Mouse (Mus musculus): ENCODE measurements around the gene Skida1. TPM values are rescaled to one million over a fixed set of nuclear protein-coding genes. Genes with fewer than 3 reads are reported as not detected.

The Skida1 gene
- polyA plus RNA-seq, 1 experiment = 4.8 TPM

GRCm38 (mm10) chr2:18034371-18035250, 14.2 kb downstream of the Skida1 start:
- Histone ChIP-seq H3K27me3 (ENCODE audit: control insufficient read depth, insufficient read depth, low read length) (no peaks in the 10 kb centered on the region), H3K27ac (ENCODE audit: insufficient read depth, low read length) (no peak overlapping the region; the same call in 1 of the 2 replicates), H3K4me1 (ENCODE audit: control insufficient read depth, insufficient read depth, low read length) (no peaks in the 10 kb centered on the region), H3K4me3 (replicated peaks; ENCODE audit: insufficient read depth, low read depth, low read length) (no peak overlapping the region)
- no peak for TF ChIP-seq CTCF (IDR thresholded peaks at IDR 0.05; ENCODE audit: borderline replicate concordance, insufficient read depth, low read depth, low read length)
- 93% methylated on average over 10 of the region's 10 CpGs for WGBS
- DNase-seq = no peak

GRCm38 (mm10) chr2:18033166-18034108, 15.4 kb downstream of the Skida1 start:
- H3K4me1 ChIP-seq (ENCODE audit: control insufficient read depth, insufficient read depth, low read length) = no peaks in the 10 kb centered on the region
- TF ChIP-seq CTCF (IDR thresholded peaks at IDR 0.05; ENCODE audit: borderline replicate concordance, insufficient read depth, low read depth, low read length) (no peak), POLR2A (IDR thresholded peaks at IDR 0.05; ENCODE audit: borderline replicate concordance, insufficient read depth, low read length) (no peak)
- H3K4me3 ChIP-seq (replicated peaks; ENCODE audit: insufficient read depth, low read depth, low read length) = no peak overlapping the region
- WGBS = 95% methylated on average over 10 of the region's 10 CpGs
- no peak for DNase-seq
- no peak overlapping the region for H3K27ac ChIP-seq (ENCODE audit: insufficient read depth, low read length)
- H3K27me3 ChIP-seq (ENCODE audit: control insufficient read depth, insufficient read depth, low read length) = no peaks in the 10 kb centered on the region

- H3K4me1 ChIP-seq (ENCODE audit: control insufficient read depth, insufficient read depth, low read length) = no peaks in the 10 kb centered on the region
- H3K27me3 ChIP-seq (ENCODE audit: control insufficient read depth, insufficient read depth, low read length) = no peaks in the 10 kb centered on the region
- DNase-seq = no peak
- H3K27ac ChIP-seq (ENCODE audit: insufficient read depth, low read length) = no peak overlapping the region
- 93% methylated on average over 5 of the region's 5 CpGs for WGBS
- no peak overlapping the region for H3K4me3 ChIP-seq (replicated peaks; ENCODE audit: insufficient read depth, low read depth, low read length)
- TF ChIP-seq POLR2A (IDR thresholded peaks at IDR 0.05; ENCODE audit: borderline replicate concordance, insufficient read depth, low read length) = no peak
- no peak for TF ChIP-seq CTCF (IDR thresholded peaks at IDR 0.05; ENCODE audit: borderline replicate concordance, insufficient read depth, low read depth, low read length)
These were observed 16.3 kb downstream of the Skida1 start for GRCm38 (mm10) chr2:18032538-18032895.

GRCm38 (mm10) chr2:18031831-18032537, 16.9 kb downstream of the Skida1 start:
- Histone ChIP-seq H3K27me3 (ENCODE audit: control insufficient read depth, insufficient read depth, low read length) (no peaks in the 10 kb centered on the region), H3K27ac (ENCODE audit: insufficient read depth, low read length) (no peak overlapping the region), H3K4me3 (replicated peaks; ENCODE audit: insufficient read depth, low read depth, low read length) (peak overlapping the region; percentile 20), H3K4me1 (ENCODE audit: control insufficient read depth, insufficient read depth, low read length) (no peaks in the 10 kb centered on the region)
- WGBS = 27% methylated on average over 34 of the region's 34 CpGs
- peak; percentile 49 to 70 for DNase-seq
- TF ChIP-seq CTCF (IDR thresholded peaks at IDR 0.05; ENCODE audit: borderline replicate concordance, insufficient read depth, low read depth, low read length) (no peak), POLR2A (IDR thresholded peaks at IDR 0.05; ENCODE audit: borderline replicate concordance, insufficient read depth, low read length) (no peak)

- H3K4me1 ChIP-seq (ENCODE audit: control insufficient read depth, insufficient read depth, low read length) = no peaks in the 10 kb centered on the region
- WGBS = 58% methylated on average over 26 of the region's 26 CpGs
- H3K4me3 ChIP-seq (replicated peaks; ENCODE audit: insufficient read depth, low read depth, low read length) = peak overlapping the region; percentile 20
- TF ChIP-seq CTCF (IDR thresholded peaks at IDR 0.05; ENCODE audit: borderline replicate concordance, insufficient read depth, low read depth, low read length) (no peak), POLR2A (IDR thresholded peaks at IDR 0.05; ENCODE audit: borderline replicate concordance, insufficient read depth, low read length) (no peak)
- H3K27me3 ChIP-seq (ENCODE audit: control insufficient read depth, insufficient read depth, low read length) = no peaks in the 10 kb centered on the region
- H3K27ac ChIP-seq (ENCODE audit: insufficient read depth, low read length) = no peak overlapping the region
- DNase-seq = peak in 1 of 2 experiments; percentile 49
These were observed 17.5 kb downstream of the Skida1 start for GRCm38 (mm10) chr2:18031271-18031821.

GRCm38 (mm10) chr2:18030581-18030980, 18.3 kb downstream of the Skida1 start:
- Histone ChIP-seq H3K27ac (ENCODE audit: insufficient read depth, low read length) (no peak overlapping the region), H3K4me3 (replicated peaks; ENCODE audit: insufficient read depth, low read depth, low read length) (no peak overlapping the region), H3K4me1 (ENCODE audit: control insufficient read depth, insufficient read depth, low read length) (no peaks in the 10 kb centered on the region), H3K27me3 (ENCODE audit: control insufficient read depth, insufficient read depth, low read length) (no peaks in the 10 kb centered on the region)
- DNase-seq = no peak
- TF ChIP-seq CTCF (IDR thresholded peaks at IDR 0.05; ENCODE audit: borderline replicate concordance, insufficient read depth, low read depth, low read length) = no peak
- 96% methylated on average over 8 of the region's 8 CpGs for WGBS

- no peaks in the 10 kb centered on the region for H3K4me1 ChIP-seq (ENCODE audit: control insufficient read depth, insufficient read depth, low read length)
These were observed 19.2 kb downstream of the Skida1 start for GRCm38 (mm10) chr2:18029656-18030055.

More at GRCm38 (mm10) chr2:18029656-18030055, 19.2 kb downstream of the Skida1 start:
- TF ChIP-seq CTCF (IDR thresholded peaks at IDR 0.05; ENCODE audit: borderline replicate concordance, insufficient read depth, low read depth, low read length) = no peak
- TF ChIP-seq POLR2A (IDR thresholded peaks at IDR 0.05; ENCODE audit: borderline replicate concordance, insufficient read depth, low read length) = no peak
- Histone ChIP-seq H3K4me3 (replicated peaks; ENCODE audit: insufficient read depth, low read depth, low read length) (no peak overlapping the region), H3K27me3 (ENCODE audit: control insufficient read depth, insufficient read depth, low read length) (no peaks in the 10 kb centered on the region), H3K27ac (ENCODE audit: insufficient read depth, low read length) (no peak overlapping the region)
- 99% methylated on average over 7 of the region's 7 CpGs for WGBS
- no peak for DNase-seq
